Mouse (Mus musculus) midbrain, postnatal 0 days (tissue): ENCODE data around the gene Fndc5. TPM values are rescaled to one million over a fixed set of nuclear protein-coding genes. Genes with fewer than 3 reads are reported as not detected.

Experiments used
- ATAC-seq: fragments of 200-750 bp; cut with Nextera tagmentation; 2 replicates; pipeline ENCODE4 v1.8.0; 2017; ENCODE audit warnings: moderate number of reproducible peaks, mild to moderate bottlenecking, moderate TSS enrichment, moderate library complexity; ENCODE audit not compliant: low FRiP score
- DNase-seq: peaks from one replicate; pipeline ENCODE4 v3.0.0-alpha.2; 2015; ENCODE audit warnings: low spot score
- H3K27ac ChIP-seq: fragments of 300-500 bp; sonication (generic); 2 replicates; pipeline ENCODE4 v1.5.1; 2014; ENCODE audit warnings: low read depth, mild to moderate bottlenecking, low read length, mixed read lengths
- H3K27me3 ChIP-seq: fragments of 300-500 bp; sonication (generic); 2 replicates; pipeline ENCODE4 v1.6.1; 2014; ENCODE audit warnings: low read length, control low read depth, mixed read lengths; ENCODE audit not compliant: insufficient read depth
- H3K36me3 ChIP-seq: fragments of 300-500 bp; sonication (generic); 2 replicates; pipeline ENCODE4 v1.6.1; 2014; ENCODE audit warnings: low read length, control low read depth, mixed read lengths; ENCODE audit not compliant: insufficient read depth
- H3K4me1 ChIP-seq: fragments of 300-500 bp; sonication (generic); 2 replicates; pipeline ENCODE4 v1.6.1; 2014; ENCODE audit warnings: mild to moderate bottlenecking, control low read depth, antibody characterized with exemption, low read length, mixed read lengths; ENCODE audit not compliant: insufficient read depth
- H3K4me2 ChIP-seq: fragments of 300-500 bp; sonication (generic); 2 replicates; pipeline ENCODE4 v1.6.1; 2014; ENCODE audit warnings: low read depth, mild to moderate bottlenecking, low read length, mixed read lengths; ENCODE audit not compliant: poor library complexity, severe bottlenecking
- H3K4me3 ChIP-seq: fragments of 300-500 bp; sonication (generic); 2 replicates; pipeline ENCODE4 v1.5.1; 2014; ENCODE audit warnings: low read depth, mild to moderate bottlenecking, low read length, moderate library complexity
- H3K9ac ChIP-seq: fragments of 300-500 bp; sonication (generic); replicated peaks from 2 replicates; pipeline ENCODE4 v1.6.1; 2014; ENCODE audit warnings: mild to moderate bottlenecking, low read length, moderate library complexity, mixed read lengths; ENCODE audit not compliant: poor library complexity, severe bottlenecking
- H3K9me3 ChIP-seq: fragments of 300-500 bp; sonication (generic); 2 replicates; pipeline ENCODE4 v1.6.1; 2016; ENCODE audit warnings: low read length, control low read depth
- CTCF ChIP-seq: IDR thresholded peaks from 2 replicates; pipeline ENCODE4 v1.5.1; 2016; ENCODE audit warnings: antibody characterized with exemption, mild to moderate bottlenecking
- WGBS: fragments of 180-500 bp; shearing (Covaris S2); extraction: QIAGEN DNeasy Blood & Tissue Kit; methylation state at CpG from one replicate; pipeline ENCODE4 v1.1.7; 2014; 5-methylcytosine and 5-hydroxymethylcytosine counted together
- polyA plus RNA-seq: library from polyadenylated mRNA; unstranded; fragments of >200 nt; fragmentation: Nextera tagmentation; extraction: Ambion mirVana; gene quantifications from 2 replicates; pipeline ENCODE4 v1.2.1, GENCODE M21; 2015
- total RNA-seq: library from RNA; depleted of rRNA; stranded (reverse); fragments of >200 nt; gene quantifications from 2 replicates; pipeline ENCODE4 v1.2.3, GENCODE M21; 2014

Gene Fndc5
- total and polyA plus RNA-seq, 2 experiments from 2014 or later: 14.6 to 36.3 TPM

- Histone ChIP-seq H3K9ac (no peak overlapping the region), H3K36me3 (no peaks in the 10 kb centered on the region), H3K4me1 (no peaks in the 10 kb centered on the region), H3K27ac (no peak overlapping the region), H3K4me2 (no peak overlapping the region), H3K9me3 (no peaks in the 10 kb centered on the region), H3K27me3 (peaks cover 33% of the 10 kb centered on the region), H3K4me3 (no peak overlapping the region; the same call in 1 of the 2 replicates)
- no peak for ATAC-seq
- no peak for TF ChIP-seq CTCF
- 26% methylated on average over 9 of the region's 9 CpGs for WGBS
- no peak for DNase-seq
Observed at GRCm38 (mm10) chr4:129106073-129106472, 30.7 kb upstream of the Fndc5 start.

DNA sequence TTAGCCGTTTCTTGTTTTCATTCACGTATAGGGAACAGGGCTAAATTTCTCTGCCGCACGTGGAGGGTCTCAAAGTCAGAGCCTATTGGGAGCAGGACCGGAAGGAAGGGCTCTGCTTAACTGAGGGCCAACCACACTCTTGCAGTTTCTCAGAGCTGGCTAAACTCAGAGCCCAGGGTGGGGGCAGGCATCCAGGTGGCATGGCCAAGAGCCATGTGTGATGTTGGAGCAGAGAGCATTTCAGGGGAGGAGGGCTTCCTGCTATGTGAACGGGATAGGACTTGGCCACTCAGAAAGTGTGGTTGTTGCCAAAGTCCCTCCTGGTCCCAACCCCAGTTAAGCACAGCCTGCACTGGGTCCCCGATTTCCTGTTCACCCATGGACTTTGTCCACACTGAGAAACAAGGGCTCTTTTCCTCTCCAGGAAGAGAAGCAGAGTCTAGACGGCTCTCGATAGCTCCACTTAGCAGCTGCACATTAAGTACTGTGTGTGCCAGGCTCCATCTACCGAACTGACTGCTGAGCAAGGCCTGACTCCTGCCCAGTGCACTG lies 29.4 kb upstream of the Fndc5 start:
- no peak for TF ChIP-seq CTCF

DNA sequence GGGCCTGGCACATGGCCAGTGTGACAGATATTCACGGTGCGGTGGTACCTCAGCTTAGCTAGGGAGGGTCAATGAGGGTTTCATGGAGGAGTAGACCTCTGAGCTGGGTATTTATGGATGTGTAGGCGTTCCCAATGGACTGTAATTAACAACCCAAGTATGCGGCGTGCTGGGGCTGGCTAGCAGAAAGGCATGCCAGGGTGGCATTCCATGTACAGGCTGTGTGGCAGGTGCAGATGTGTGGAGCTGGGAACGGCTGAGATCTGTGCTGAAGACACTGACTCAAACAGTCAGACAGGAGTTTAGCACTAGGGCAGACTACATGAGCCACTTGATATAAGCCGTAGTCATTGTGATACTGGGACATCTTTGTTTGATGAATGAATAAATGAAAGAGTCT lies 28.2 kb upstream of the Fndc5 start:
- no peaks in the 10 kb centered on the region for H3K4me1 ChIP-seq
- H3K27me3 ChIP-seq: peaks cover 32% of the 10 kb centered on the region
- DNase-seq: no peak
- no peak for ATAC-seq
- WGBS: 81% methylated on average over 7 of the region's 7 CpGs
- H3K9ac ChIP-seq: no peak overlapping the region
- no peak overlapping the region for H3K27ac ChIP-seq
- H3K9me3 ChIP-seq: no peaks in the 10 kb centered on the region
- no peak overlapping the region for H3K4me2 ChIP-seq
- 0 out of 2 replicates have a peak, but pooled peaks cover 3% of the 10 kb centered on the region for H3K36me3 ChIP-seq
- TF ChIP-seq CTCF: no peak
- no peak overlapping the region for H3K4me3 ChIP-seq

More for the DNA sequence above, 29.4 kb upstream of the Fndc5 start:
- no peak for DNase-seq
- peaks cover 33% of the 10 kb centered on the region for H3K27me3 ChIP-seq
- no peak for ATAC-seq
- H3K9me3 ChIP-seq: no peaks in the 10 kb centered on the region
- 0 out of 2 replicates have a peak, but pooled peaks cover 3% of the 10 kb centered on the region for H3K36me3 ChIP-seq
- WGBS: 71% methylated on average over 10 of the region's 10 CpGs
- H3K4me2 ChIP-seq: no peak overlapping the region
- H3K9ac ChIP-seq: no peak overlapping the region
- H3K27ac ChIP-seq: no peak overlapping the region
- no peak overlapping the region for H3K4me3 ChIP-seq
- no peaks in the 10 kb centered on the region for H3K4me1 ChIP-seq

- H3K4me3 ChIP-seq: no peak overlapping the region
- no peaks in the 10 kb centered on the region for H3K9me3 ChIP-seq
- no peak overlapping the region for H3K4me2 ChIP-seq
- DNase-seq: no peak
- 87% methylated on average over 6 of the region's 6 CpGs for WGBS
- no peaks in the 10 kb centered on the region for H3K4me1 ChIP-seq
- H3K27me3 ChIP-seq: peaks cover 13% of the 10 kb centered on the region
- ATAC-seq: no peak
- no peak overlapping the region for H3K27ac ChIP-seq
- TF ChIP-seq CTCF: no peak
- H3K9ac ChIP-seq: no peak overlapping the region
- 0 out of 2 replicates have a peak, but pooled peaks cover 3% of the 10 kb centered on the region for H3K36me3 ChIP-seq
Observed at GRCm38 (mm10) chr4:129110804-129111203, 26.0 kb upstream of the Fndc5 start.

GRCm38 (mm10) chr4:129111350-129111749 lies 25.4 kb upstream of the Fndc5 start:
- 63% methylated on average over 11 of the region's 11 CpGs for WGBS

GRCm38 (mm10) chr4:129112231-129112630 lies 24.6 kb upstream of the Fndc5 start:
- no peak for ATAC-seq
- H3K9me3 ChIP-seq: no peaks in the 10 kb centered on the region
- WGBS: 60% methylated on average over 13 of the region's 13 CpGs

More at GRCm38 (mm10) chr4:129111350-129111749, 25.4 kb upstream of the Fndc5 start:
- H3K4me2 ChIP-seq: no peak overlapping the region
- no peak for ATAC-seq
- H3K36me3 ChIP-seq: 0 out of 2 replicates have a peak, but pooled peaks cover 3% of the 10 kb centered on the region
- no peaks in the 10 kb centered on the region for H3K9me3 ChIP-seq
- TF ChIP-seq CTCF: peak; percentile 64
- peak; percentile 42 for DNase-seq
- H3K9ac ChIP-seq: no peak overlapping the region
- peaks cover 7% of the 10 kb centered on the region for H3K27me3 ChIP-seq
- no peak overlapping the region for H3K27ac ChIP-seq
- H3K4me3 ChIP-seq: no peak overlapping the region
- H3K4me1 ChIP-seq: no peaks in the 10 kb centered on the region

More at GRCm38 (mm10) chr4:129112231-129112630, 24.6 kb upstream of the Fndc5 start:
- TF ChIP-seq CTCF: no peak
- no peak for DNase-seq
- Histone ChIP-seq H3K27me3 (peaks cover 5% of the 10 kb centered on the region; the same call in 1 of the 2 replicates), H3K36me3 (0 out of 2 replicates have a peak, but pooled peaks cover 3% of the 10 kb centered on the region), H3K4me3 (no peak overlapping the region), H3K4me2 (no peak overlapping the region), H3K9ac (no peak overlapping the region), H3K4me1 (no peaks in the 10 kb centered on the region), H3K27ac (no peak overlapping the region)
